Mouse (Mus musculus): Measurements from ENCODE around the gene Fbn1. TPM values are rescaled to one million over a fixed set of nuclear protein-coding genes. Genes with fewer than 3 reads are reported as not detected.

Fbn1 gene
- polyA plus RNA-seq, 1 experiment from 2014 or later = 16.8 TPM

- Histone ChIP-seq H3K4me3 (no peak overlapping the region), H3K9me3 (replicated peaks) (no peaks in the 10 kb centered on the region), H3K36me3 (peaks cover 25% of the 10 kb centered on the region), H3K4me1 (replicated peaks) (peaks cover 3% of the 10 kb centered on the region; the same call in 1 of the 2 replicates), H3K27me3 (no peaks in the 10 kb centered on the region), H3K4me2 (no peak overlapping the region), H3K27ac (no peak overlapping the region), H3K9ac (no peak overlapping the region)
- no peak for ATAC-seq (replicated peaks; ENCODE audit: insufficient number of reproducible peaks, insufficient read depth, low FRiP score, low read depth)
- WGBS = 82% methylated on average over 14 of the region's 14 CpGs
These were observed 248.3 kb downstream of the Fbn1 start for GRCm38 (mm10) chr2:125259230-125260120.

- Histone ChIP-seq H3K27ac (no peak overlapping the region), H3K9ac (no peak overlapping the region), H3K9me3 (replicated peaks) (no peaks in the 10 kb centered on the region), H3K4me1 (replicated peaks) (no peaks in the 10 kb centered on the region), H3K4me2 (no peak overlapping the region), H3K36me3 (peaks cover 57% of the 10 kb centered on the region), H3K27me3 (no peaks in the 10 kb centered on the region), H3K4me3 (no peak overlapping the region)
- WGBS = 44% methylated on average over 3 of the region's 3 CpGs
- no peak for ATAC-seq (replicated peaks; ENCODE audit: insufficient number of reproducible peaks, insufficient read depth, low FRiP score, low read depth)
These were observed 251.9 kb downstream of the Fbn1 start for GRCm38 (mm10) chr2:125255886-125256285.

DNA sequence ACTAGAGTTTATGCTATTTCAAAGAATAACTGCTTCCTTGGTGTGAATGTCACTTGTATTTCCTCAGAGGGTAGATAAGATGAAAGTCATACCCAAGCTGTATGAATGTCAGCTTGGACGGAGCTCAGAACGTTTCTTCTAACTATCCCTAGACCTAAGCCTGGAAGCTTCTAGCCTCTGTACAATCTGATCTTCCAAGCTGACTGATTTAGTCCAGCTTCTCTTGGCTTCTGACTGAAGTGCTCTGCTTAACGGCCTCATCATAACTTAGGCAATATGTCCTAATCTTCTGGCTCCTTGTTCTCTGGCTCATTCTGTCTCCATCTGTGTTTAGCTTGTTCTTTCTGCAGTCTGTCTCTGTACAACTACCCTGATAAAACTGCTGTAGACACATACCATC, 253.2 kb downstream of the Fbn1 start:
- no peak overlapping the region for H3K4me3 ChIP-seq
- no peak for ATAC-seq (replicated peaks; ENCODE audit: insufficient number of reproducible peaks, insufficient read depth, low FRiP score, low read depth)
- H3K27me3 ChIP-seq = no peaks in the 10 kb centered on the region

DNA sequence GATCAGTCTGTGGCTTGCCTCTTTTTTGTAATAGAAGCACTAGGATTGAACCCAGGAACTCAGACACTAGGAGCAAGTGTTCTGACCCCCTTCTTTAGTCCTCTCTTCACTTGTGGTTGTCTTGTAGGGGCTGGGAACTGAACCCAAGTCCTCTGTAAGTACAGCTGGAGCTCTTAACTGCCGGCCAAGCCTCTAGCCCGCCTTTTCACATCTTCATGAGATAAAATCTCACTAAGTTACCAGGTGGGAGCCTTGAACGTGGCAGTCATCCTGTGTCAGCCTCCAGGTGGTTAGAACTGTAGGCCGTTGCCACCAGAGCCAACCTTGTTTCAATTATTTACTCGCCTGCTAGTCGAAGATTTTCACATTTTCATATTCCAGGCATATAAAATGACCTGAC, 254.1 kb downstream of the Fbn1 start:
- H3K27me3 ChIP-seq = no peaks in the 10 kb centered on the region
- H3K36me3 ChIP-seq = peaks cover 63% of the 10 kb centered on the region
- 91% methylated on average over 6 of the region's 6 CpGs for WGBS
- H3K4me2 ChIP-seq = no peak overlapping the region
- H3K4me3 ChIP-seq = no peak overlapping the region
- no peak for ATAC-seq (replicated peaks; ENCODE audit: insufficient number of reproducible peaks, insufficient read depth, low FRiP score, low read depth)
- H3K9me3 ChIP-seq (replicated peaks) = no peaks in the 10 kb centered on the region
- H3K27ac ChIP-seq = no peak overlapping the region
- no peak overlapping the region for H3K9ac ChIP-seq
- peaks cover 4% of the 10 kb centered on the region for H3K4me1 ChIP-seq (replicated peaks)

More for the DNA sequence above, 253.2 kb downstream of the Fbn1 start:
- H3K4me2 ChIP-seq = no peak overlapping the region
- H3K9ac ChIP-seq = no peak overlapping the region
- H3K27ac ChIP-seq = no peak overlapping the region
- no peaks in the 10 kb centered on the region for H3K9me3 ChIP-seq (replicated peaks)
- H3K36me3 ChIP-seq = peaks cover 63% of the 10 kb centered on the region
- H3K4me1 ChIP-seq (replicated peaks) = no peaks in the 10 kb centered on the region
- WGBS = 84% methylated on average over 3 of the region's 3 CpGs

GRCm38 (mm10) chr2:125252275-125252674, 255.5 kb downstream of the Fbn1 start:
- H3K9ac ChIP-seq = no peak overlapping the region
- peaks cover 9% of the 10 kb centered on the region for H3K4me1 ChIP-seq (replicated peaks)
- no peaks in the 10 kb centered on the region for H3K9me3 ChIP-seq (replicated peaks)
- H3K4me2 ChIP-seq = no peak overlapping the region
- WGBS = 56% methylated on average over 2 of the region's 2 CpGs
- no peak for ATAC-seq (replicated peaks; ENCODE audit: insufficient number of reproducible peaks, insufficient read depth, low FRiP score, low read depth)
- H3K27me3 ChIP-seq = no peaks in the 10 kb centered on the region
- no peak overlapping the region for H3K27ac ChIP-seq
- no peak overlapping the region for H3K4me3 ChIP-seq
- peaks cover 52% of the 10 kb centered on the region for H3K36me3 ChIP-seq

- Histone ChIP-seq H3K27me3 (no peaks in the 10 kb centered on the region), H3K4me1 (replicated peaks) (peaks cover 9% of the 10 kb centered on the region), H3K27ac (no peak overlapping the region), H3K9ac (no peak overlapping the region), H3K4me2 (no peak overlapping the region), H3K9me3 (replicated peaks) (no peaks in the 10 kb centered on the region), H3K4me3 (no peak overlapping the region), H3K36me3 (peaks cover 49% of the 10 kb centered on the region)
- ATAC-seq (replicated peaks; ENCODE audit: insufficient number of reproducible peaks, insufficient read depth, low FRiP score, low read depth) = no peak
- WGBS = 84% methylated on average over 4 of the region's 4 CpGs
These were observed 256.0 kb downstream of the Fbn1 start for GRCm38 (mm10) chr2:125251781-125252180.

Other genes starting within 250 kb of the Fbn1 start
- gene Gm9913, start 2.9 kb downstream of the Fbn1 start, polyA plus RNA-seq (2015; fragmentation: Nextera tagmentation; extraction: Ambion mirVana) = 0.23 and 0.53 TPM in 2 replicates
- gene Cep152, start 117.1 kb upstream of the Fbn1 start, polyA plus RNA-seq (2015; fragmentation: Nextera tagmentation; extraction: Ambion mirVana) = 3.1 and 4.3 TPM in 2 replicates
- gene Eid1, start 165.1 kb upstream of the Fbn1 start, polyA plus RNA-seq (2015; fragmentation: Nextera tagmentation; extraction: Ambion mirVana) = 119 and 128 TPM in 2 replicates
- 1.0 and 1.5 TPM in 2 replicates for gene Shc4, start 216.2 kb upstream of the Fbn1 start, polyA plus RNA-seq (2015; fragmentation: Nextera tagmentation; extraction: Ambion mirVana)

All from heart, embryonic 15.5 days (tissue).